Mouse (Mus musculus): ENCODE data around the gene Apex1. TPM values are rescaled to one million over a fixed set of nuclear protein-coding genes. Genes with fewer than 3 reads are reported as not detected.
A peak's percentile ranks its signal among the peaks of the same experiment; 100 is the strongest.
"Not testable (repeated sequence)": the region's sequence is repeated elsewhere in the genome, so short reads cannot be mapped to it uniquely, and the experiment has no call there.

Apex1 gene
- polyA plus RNA-seq, 1 experiment, result 20.0 TPM

DNA sequence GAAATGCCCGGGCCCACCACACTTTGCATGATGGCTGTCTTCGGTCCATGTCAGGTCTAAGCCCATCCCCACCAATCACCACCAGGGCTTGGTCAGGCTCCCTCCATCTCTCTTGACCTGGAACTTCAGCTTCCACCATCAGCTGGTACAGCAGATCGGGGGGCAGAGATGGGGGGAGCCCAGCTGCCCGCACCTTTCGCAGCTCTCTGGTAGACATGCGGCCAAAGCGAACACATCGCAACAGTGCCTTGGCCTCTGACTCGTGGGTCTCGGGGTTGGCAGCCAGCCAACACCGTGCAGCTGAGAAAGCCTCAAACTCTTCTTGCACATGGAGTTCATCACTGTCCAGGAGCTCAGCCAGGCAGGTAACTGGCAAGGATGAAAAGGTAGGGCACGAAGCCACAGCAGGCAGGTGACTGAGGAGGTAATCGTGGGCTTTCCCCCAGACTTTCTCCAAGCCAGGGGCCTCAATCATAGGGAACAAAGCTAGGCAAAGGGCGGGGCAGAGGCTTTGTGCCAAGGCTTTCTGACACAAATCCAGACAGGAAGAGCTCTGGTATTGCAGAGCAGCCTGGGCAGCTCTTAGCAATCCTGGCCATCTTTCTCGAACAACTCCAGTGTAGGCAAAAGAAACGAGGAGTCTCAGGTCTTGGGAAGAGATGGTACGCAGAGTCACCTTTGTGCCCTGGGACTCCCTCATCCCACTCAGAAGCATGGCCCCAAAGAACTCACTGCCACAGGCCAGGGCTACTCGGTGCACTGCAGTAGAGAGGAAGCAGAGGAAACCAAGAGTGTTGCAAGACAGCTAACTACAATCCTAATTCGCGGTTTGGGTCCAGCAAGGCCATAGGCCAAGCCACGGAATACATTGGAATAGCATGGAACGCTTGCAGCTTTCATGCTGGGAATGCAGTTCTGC, 32.0 kb upstream of the Apex1 start:
- 0 out of 2 replicates have a peak overlapping the region, but pooled peaks have one; percentile 18 for H3K4me3 ChIP-seq (ENCODE audit: low read depth, low read length)
- H3K36me3 ChIP-seq (ENCODE audit: control insufficient read depth, insufficient read depth, low read length), result no peaks in the 10 kb centered on the region
- no peak overlapping the region for H3K27ac ChIP-seq (ENCODE audit: insufficient read depth, low read depth, low read length)
- peaks cover 17% of the 10 kb centered on the region for H3K4me1 ChIP-seq (ENCODE audit: control insufficient read depth, insufficient read depth, insufficient read length, low read length)
- H3K27me3 ChIP-seq (ENCODE audit: control insufficient read depth, insufficient read depth, low read length), result no peaks in the 10 kb centered on the region
- no peak for TF ChIP-seq CTCF (IDR thresholded peaks at IDR 0.05; ENCODE audit: extremely low read depth, insufficient read length, insufficient replicate concordance, low read depth, low read length)
- TF ChIP-seq POLR2A (IDR thresholded peaks at IDR 0.05; ENCODE audit: low read depth, low read length), result no peak
- 38% methylated on average over 22 of the region's 22 CpGs for WGBS

DNA sequence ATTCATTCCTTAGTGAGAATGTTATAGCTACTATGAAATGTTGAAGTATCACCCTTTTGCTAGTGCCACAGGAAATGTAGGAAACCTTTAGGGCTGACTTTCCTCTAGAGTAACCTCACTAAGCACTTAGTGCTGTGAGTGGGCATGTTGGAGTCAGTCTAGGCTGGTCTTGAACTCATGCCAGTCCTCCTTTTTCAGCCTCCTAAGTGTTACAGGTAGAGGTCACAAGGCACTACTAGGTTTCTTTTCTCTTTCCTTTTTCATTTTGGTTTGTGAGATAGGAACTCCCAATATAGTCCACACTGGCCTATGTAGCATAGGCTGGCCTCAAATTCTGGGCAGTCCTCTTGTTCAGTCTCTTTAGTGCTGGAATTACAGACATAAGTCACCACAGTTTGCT, 29.4 kb upstream of the Apex1 start:
- Histone ChIP-seq H3K27ac (ENCODE audit: insufficient read depth, low read depth, low read length) (peak overlapping the region; percentile 23), H3K4me1 (ENCODE audit: control insufficient read depth, insufficient read depth, insufficient read length, low read length) (peaks cover 17% of the 10 kb centered on the region), H3K27me3 (ENCODE audit: control insufficient read depth, insufficient read depth, low read length) (no peaks in the 10 kb centered on the region), H3K4me3 (ENCODE audit: low read depth, low read length) (no peak overlapping the region), H3K36me3 (ENCODE audit: control insufficient read depth, insufficient read depth, low read length) (no peaks in the 10 kb centered on the region)
- no peak for TF ChIP-seq CTCF (IDR thresholded peaks at IDR 0.05; ENCODE audit: extremely low read depth, insufficient read length, insufficient replicate concordance, low read depth, low read length)
- no peak for TF ChIP-seq POLR2A (IDR thresholded peaks at IDR 0.05; ENCODE audit: low read depth, low read length)

- no peaks in the 10 kb centered on the region for H3K36me3 ChIP-seq (ENCODE audit: control insufficient read depth, insufficient read depth, low read length)
- no peaks in the 10 kb centered on the region for H3K27me3 ChIP-seq (ENCODE audit: control insufficient read depth, insufficient read depth, low read length)
- WGBS, result 10% methylated on average over 19 of the region's 19 CpGs
- H3K4me1 ChIP-seq (ENCODE audit: control insufficient read depth, insufficient read depth, insufficient read length, low read length), result peaks cover 17% of the 10 kb centered on the region
- peak overlapping the region; percentile 65 for H3K27ac ChIP-seq (ENCODE audit: insufficient read depth, low read depth, low read length)
- TF ChIP-seq CTCF (IDR thresholded peaks at IDR 0.05; ENCODE audit: extremely low read depth, insufficient read length, insufficient replicate concordance, low read depth, low read length) (no peak), POLR2A (IDR thresholded peaks at IDR 0.05; ENCODE audit: low read depth, low read length) (no peak)
- peak overlapping the region; percentile 57 for H3K4me3 ChIP-seq (ENCODE audit: low read depth, low read length)
Observed at GRCm38 (mm10) chr14:50895985-50896746, 28.6 kb upstream of the Apex1 start.

DNA sequence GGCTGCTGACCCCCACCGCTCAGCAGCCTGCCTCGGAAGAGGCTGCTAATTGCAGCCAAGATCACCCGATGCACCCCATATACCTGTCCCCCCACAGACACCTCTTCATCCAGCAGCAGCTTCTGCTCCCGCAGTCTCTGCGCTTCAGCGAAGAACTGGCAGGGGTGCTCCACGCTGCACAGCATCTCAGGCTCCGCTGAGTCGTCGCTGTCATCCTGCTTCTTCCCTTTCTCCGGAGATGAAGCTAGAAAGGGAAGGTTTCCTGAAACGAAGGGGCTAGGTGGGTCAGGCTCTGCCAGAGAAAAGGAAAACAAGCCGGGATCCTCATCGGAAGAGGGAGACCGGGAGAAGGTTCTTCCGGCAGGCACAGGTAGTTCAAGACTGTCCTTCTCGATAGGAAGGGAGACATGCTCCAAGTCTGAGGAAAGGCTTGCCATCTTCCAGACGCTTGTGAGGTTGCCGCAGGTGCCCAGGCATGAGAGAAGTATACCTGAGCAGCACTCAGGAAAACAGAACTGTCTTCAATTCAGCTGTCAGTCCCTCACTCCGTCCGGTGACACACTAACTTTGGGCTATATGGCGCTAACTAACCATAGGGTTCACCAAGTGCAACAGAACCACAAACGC, 27.9 kb upstream of the Apex1 start:
- Histone ChIP-seq H3K27me3 (ENCODE audit: control insufficient read depth, insufficient read depth, low read length) (no peaks in the 10 kb centered on the region), H3K36me3 (ENCODE audit: control insufficient read depth, insufficient read depth, low read length) (no peaks in the 10 kb centered on the region), H3K27ac (ENCODE audit: insufficient read depth, low read depth, low read length) (peak overlapping the region; percentile 65), H3K4me3 (ENCODE audit: low read depth, low read length) (peak overlapping the region; percentile 57), H3K4me1 (ENCODE audit: control insufficient read depth, insufficient read depth, insufficient read length, low read length) (peaks cover 17% of the 10 kb centered on the region)
- no peak for TF ChIP-seq POLR2A (IDR thresholded peaks at IDR 0.05; ENCODE audit: low read depth, low read length)
- TF ChIP-seq CTCF (IDR thresholded peaks at IDR 0.05; ENCODE audit: extremely low read depth, insufficient read length, insufficient replicate concordance, low read depth, low read length), result no peak
- 35% methylated on average over 23 of the region's 23 CpGs for WGBS

DNA sequence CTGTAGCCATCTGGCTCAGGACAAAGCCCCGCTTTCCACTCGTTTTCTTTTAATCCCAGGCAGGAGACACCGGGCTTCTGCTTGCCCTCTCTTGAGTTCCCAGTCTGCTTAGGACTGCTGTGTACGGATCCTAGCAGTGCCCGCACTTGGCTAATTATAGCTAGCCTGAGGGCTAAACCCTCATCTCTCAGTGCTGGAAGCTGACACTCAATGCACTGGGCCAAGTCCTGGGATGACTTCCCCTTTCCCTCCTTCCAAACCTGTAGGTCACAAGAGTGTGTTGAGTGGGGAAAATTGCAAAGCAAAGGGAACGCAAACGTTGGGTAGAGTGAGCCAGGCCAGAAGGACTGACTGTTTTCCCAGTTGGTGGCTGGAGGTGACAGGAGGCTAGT, 27.4 kb upstream of the Apex1 start, which contains the start of gene Klhl33:
Gene Klhl33 (minus strand): TSS at position 134 of the 392 bp plus-strand sequence.
- WGBS, result 72% methylated on average over 7 of the region's 7 CpGs
- peak within 1 kb of the TSS; percentile 57 for H3K4me3 ChIP-seq (ENCODE audit: low read depth, low read length)
- peak within 1 kb of the TSS; percentile 65 for H3K27ac ChIP-seq (ENCODE audit: insufficient read depth, low read depth, low read length)
- peaks cover 15% of the 10 kb centered on the region for H3K4me1 ChIP-seq (ENCODE audit: control insufficient read depth, insufficient read depth, insufficient read length, low read length)
- H3K36me3 ChIP-seq (ENCODE audit: control insufficient read depth, insufficient read depth, low read length), result no peaks in the 10 kb centered on the region
- no peaks in the 10 kb centered on the region for H3K27me3 ChIP-seq (ENCODE audit: control insufficient read depth, insufficient read depth, low read length)
- TF ChIP-seq POLR2A (IDR thresholded peaks at IDR 0.05; ENCODE audit: low read depth, low read length), result no peak
- TF ChIP-seq CTCF (IDR thresholded peaks at IDR 0.05; ENCODE audit: extremely low read depth, insufficient read length, insufficient replicate concordance, low read depth, low read length), result no peak

GRCm38 (mm10) chr14:50897992-50898391, 26.8 kb upstream of the Apex1 start:
- H3K27ac ChIP-seq (ENCODE audit: insufficient read depth, low read depth, low read length); H3K4me1 ChIP-seq (ENCODE audit: control insufficient read depth, insufficient read depth, insufficient read length, low read length); H3K36me3 ChIP-seq (ENCODE audit: control insufficient read depth, insufficient read depth, low read length); H3K27me3 ChIP-seq (ENCODE audit: control insufficient read depth, insufficient read depth, low read length); H3K4me3 ChIP-seq (ENCODE audit: low read depth, low read length): not testable (repeated sequence)
- 86% methylated on average over 2 of the region's 2 CpGs for WGBS
